Mouse (Mus musculus) retina, postnatal 7 days (tissue): ENCODE data around the gene Rhebl1.

Source experiments
- DNase-seq: peaks from one replicate; pipeline ENCODE4 v3.0.0-alpha.2; 2012; ENCODE audit warnings: low read depth, low spot score

Gene Rhebl1

GRCm38 (mm10) chr15:98914903-98915302 is 20.6 kb upstream of the Rhebl1 start:
- no peak for DNase-seq

DNA sequence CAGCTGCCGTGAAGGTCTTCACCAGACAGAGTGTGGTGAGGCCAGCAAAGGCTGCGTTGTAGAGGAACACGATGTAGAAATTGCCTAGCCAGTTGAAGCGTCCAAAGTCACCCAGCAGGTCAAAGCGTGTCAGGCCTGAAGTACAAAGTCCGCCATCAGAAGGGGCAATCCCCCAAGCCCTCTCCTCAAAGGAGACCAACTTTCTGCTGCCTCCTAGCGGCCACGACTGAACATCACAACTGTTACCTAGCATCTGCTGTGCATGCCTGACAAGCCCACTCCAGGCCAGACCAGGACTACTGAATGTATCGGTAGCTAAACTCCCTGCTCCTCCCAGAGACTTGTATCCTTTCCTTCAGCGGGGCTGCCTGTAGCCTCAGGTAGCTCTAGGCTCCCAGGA is 10.4 kb upstream of the Rhebl1 start:
- DNase-seq, result no peak

GRCm38 (mm10) chr15:98902600-98902999 is 8.3 kb upstream of the Rhebl1 start:
- DNase-seq, result no peak

GRCm38 (mm10) chr15:98901530-98901929 is 7.2 kb upstream of the Rhebl1 start:
- DNase-seq, result no peak

GRCm38 (mm10) chr15:98897928-98898800 is 3.8 kb upstream of the Rhebl1 start, which contains the start of gene Dhh:
Gene Dhh, minus strand, starts transcription at chr15:98898540.
- no peak for DNase-seq

DNA sequence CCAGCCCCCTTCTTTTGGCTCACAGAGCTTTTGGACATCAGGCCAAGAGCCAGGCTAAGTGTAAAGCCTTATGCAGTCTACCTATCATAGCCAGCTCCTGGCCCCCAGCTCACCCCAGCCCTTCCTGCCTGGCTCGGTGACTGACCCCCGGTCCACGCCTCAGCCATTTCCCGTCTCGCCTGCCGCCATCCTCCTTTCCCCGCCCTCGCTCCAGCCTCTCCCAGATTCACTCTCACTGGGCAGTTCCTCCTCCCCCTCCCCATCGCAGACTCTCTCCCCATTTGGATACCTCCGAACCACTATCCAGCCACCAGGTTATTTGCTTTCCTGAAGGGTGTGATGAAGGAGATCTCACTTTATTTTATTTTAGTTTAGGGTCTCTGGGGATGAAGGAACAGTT is 3.2 kb upstream of the Rhebl1 start:
- DNase-seq, result no peak

DNA sequence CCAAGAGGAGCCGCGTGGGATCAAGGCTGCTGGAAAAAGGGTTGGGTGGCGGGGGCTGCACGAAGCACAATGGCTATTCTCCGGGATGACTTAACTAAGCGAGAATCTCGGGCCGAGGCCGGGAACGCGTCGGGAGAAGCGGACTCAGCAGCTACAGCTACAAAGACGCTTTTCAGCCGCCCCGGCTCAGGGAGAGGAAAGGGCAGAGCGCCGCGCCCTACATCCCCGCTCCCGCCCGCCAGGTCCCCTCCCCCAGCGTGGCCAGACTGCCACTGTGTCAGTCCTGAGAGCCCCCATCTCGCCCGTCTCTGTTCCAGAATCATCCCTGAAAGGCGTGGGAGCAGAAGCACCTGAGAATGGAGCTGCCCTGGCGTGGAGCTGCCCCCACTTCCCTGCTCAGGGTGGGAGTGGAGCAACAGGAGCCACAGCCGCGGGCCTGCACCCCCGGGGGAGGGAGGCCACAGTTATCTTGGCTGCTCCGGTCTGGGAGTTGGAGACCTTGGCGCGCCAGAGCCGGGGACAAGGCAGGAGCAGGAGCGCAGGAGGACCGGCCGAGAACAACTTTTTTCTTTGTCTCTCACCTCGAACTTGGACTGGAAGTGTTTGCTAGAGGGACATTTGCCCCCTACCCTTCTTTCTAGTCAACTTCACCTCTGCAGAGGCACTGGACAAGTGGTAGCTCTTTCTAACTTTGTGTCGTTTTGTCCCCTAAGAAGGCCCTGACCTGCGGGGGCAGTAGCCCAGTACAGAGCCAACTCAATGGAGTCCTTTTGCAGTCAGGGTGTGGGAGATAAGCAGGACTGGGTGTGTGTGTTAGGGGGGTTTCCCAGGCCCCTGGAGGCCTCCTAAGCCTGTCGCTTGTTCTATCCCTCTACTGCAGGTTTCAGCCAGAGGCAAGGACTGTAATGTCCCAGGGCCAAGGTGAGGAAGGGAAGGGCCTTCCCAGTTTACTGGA is 1.6 kb upstream of the Rhebl1 start:
- DNase-seq, result no peak

GRCm38 (mm10) chr15:98894746-98895634 is 650 bp upstream of the Rhebl1 start:
- DNase-seq, result no peak

DNA sequence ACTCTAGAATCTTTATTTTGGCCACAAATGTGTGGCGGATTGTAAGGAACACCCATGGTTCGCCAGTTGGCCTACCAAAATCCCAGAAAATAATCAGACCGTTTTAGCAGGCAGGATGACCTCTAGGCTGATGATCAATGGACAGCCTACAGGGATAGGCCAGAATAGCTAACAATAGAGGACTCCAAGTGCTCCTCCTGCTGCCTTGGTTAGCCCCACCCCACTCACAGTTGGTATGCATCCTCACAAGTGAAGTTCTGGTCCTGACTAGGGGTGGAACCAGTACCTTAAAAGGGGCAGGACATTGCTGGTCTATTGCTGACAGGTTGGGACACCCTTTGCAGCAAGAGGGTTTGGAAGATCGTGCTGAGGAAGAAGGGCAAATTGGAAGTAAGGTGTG is 1.3 kb downstream of the Rhebl1 start:
- no peak for DNase-seq

DNA sequence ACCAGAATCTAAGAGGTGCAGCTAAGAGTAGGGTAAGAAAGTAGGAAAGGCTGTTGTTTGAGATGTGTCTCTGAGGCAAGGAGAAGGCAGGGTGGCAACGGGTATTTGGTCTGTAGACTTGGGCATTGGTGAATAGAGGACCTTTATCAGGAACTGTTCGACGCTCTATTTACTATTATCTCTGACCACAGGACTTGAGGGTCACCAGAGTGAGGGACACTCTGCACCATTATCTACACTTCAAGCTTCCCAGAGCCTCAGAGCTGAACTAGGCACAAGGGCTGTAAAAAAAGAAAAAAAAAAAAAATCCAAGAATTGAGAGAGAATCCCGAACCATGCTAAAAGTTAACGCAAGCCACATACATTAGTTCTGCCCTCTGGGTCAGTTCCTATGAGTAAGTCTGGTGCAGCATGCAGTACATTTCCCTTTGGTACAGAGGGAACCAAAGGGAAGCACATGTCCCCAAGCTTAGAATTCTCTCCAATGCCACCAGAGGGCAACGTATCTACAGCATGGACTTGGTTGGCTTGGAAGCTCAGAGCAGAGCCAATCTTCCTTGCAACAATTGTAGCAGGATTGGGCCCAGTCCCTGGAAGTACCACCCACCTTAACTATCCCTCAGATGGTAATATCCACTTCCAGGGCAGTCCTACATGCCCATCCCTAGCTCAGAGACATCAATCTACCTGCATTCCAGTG is 2.3 kb downstream of the Rhebl1 start:
- DNase-seq, result peak; percentile 75

DNA sequence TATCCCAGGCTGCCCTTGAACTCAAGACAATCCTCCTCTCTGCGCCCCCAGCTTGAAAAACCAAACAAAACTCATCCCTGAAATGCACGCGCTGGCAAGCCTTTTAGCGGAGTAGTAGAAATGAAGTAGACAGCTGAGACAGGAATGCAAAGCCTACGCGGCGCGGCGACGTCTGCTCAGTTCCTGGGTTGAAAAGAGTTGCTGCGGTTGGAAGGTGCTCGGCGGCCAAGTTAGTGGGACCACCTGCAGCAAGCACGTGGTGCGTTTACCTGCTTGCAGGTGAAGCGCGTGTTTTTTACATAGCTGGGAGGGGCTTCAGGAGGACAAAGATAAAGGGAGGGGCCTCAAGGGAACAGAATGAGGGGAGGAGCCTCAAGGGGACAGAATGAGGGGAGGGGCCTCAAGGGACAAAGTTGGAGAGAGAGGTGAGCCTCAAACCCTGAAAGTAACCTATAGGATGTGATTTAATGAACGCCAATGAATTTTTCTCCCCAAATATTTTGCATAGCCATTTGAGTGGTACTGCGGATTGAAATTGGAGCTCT is 3.1 kb downstream of the Rhebl1 start:
- no peak for DNase-seq

GRCm38 (mm10) chr15:98887526-98887925 is 6.8 kb downstream of the Rhebl1 start:
- no peak for DNase-seq

DNA sequence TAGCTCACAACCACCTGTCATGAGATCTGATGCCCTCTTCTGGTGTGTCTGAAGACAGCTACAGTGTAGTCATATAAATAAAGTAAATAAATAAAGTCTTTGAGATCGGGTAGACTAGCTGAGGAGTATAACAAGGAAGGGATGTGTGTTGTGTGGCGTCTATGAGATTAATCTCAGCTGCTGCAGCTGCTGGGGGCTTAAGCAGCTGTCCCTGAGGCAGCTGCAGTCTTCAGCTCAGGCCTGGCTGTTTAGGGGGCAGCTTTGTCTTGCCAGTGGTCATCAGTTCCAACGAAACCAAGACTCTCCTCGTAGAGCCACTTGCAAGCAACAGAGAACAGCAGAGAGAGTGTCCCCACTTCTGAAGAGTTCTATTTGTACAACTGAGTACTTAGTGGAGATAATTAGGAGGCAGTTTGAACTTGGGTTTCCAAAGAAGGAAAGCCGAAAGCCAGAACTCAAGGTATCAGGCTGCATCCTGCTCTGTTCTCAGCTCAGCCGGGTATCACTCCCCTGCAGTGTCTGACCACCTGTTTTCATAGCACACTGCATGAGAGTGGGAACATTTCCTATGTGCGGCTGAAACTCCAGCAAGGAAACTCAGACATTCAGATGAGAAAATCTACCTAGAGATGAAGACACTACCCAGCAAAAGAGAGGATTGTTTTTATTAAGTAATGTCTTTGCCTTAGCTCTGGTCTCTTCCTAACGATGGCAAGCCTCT is 7.5 kb downstream of the Rhebl1 start:
- no peak for DNase-seq

DNA sequence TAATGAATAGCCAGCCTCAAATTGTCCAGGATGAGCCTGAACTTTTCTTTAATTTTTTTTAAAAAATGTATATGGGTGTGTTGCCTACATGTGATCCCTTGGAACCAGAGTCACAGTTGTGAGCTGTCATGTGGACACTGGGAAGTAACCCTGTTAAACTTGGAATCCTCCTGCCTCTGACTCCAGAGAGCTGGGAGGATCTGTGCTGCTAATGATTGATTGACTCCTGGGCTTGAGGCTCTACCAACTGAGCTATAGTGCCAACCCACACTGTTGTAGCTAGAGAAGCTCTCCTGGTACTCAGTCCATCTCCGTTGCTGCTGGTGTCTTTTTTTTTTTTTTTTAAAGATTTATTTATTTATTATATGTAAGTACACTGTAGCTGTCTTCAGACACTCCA is 10.2 kb downstream of the Rhebl1 start:
- no peak for DNase-seq

DNA sequence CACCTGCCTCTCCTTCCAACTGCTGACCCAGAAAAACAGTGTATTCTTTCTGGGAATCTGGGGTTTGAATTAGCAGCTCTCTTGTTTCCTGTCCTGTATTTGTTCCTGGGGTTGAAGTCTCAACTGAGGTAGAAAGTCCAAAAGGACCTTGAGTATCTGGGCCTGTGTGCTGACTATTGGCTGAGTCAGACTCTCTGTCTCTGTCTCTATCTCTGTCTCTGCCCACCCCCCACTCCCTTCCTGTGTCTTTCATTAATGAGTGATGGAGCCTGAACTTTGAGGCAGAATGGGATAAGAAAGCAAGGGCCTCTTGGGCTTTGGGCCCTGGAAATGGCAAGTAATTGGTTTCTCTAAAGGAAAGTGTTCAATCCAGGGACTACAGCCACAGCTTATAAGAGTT is 10.7 kb downstream of the Rhebl1 start:
- no peak for DNase-seq

GRCm38 (mm10) chr15:98881656-98882008 is 12.7 kb downstream of the Rhebl1 start:
- DNase-seq, result no peak

DNA sequence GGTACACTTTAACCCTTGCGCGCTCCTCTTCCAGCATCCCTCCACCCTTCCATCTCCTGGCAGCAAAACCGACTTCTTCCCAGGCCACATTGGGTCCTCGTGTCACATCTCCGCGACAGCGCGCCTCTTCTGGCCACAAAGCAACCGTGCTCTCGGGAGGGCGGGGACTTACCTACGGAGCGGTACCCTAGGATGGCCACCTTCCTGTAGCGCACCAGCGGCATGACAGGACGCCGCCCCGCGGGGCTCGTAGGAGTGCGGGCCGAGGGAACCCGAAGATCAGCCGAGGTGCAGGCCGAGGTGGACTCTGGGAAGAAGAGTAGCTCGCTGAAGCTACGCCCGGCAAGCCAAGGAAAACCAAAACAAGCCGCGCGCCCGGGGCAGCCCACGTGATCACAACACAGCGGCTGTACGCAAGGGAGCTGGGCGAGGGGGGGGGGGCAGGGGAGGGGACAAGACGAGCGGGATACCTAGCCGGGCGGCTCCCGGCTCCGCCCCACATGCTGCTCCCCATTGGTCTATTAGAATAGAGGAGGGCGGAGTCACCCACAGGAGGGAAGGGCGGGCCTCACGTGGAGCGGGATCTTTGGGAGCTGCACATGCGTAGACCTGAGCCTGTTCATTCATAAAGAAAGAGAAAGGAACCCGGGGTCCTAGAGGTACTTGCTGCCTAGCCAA is 13.2 kb downstream of the Rhebl1 start:
- peak; percentile 91 for DNase-seq

DNA sequence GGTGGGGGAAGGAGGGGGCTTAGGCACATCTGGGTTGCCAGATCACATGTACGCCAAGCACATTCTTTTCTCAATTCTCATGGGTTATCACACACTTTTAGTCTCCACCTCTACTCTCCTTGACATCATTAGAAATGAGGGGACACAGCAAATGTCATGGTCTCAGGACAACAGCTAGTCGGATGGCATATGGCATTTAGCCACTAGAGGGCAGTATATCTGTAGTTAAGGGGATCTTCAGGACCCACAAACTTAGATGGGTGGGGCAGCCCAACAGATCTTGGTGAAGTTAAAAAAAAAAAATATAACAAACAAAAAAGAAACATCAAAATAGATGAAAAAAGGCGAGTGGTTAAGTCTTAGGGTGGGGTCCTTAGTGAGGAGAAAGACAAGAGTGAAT is 17.0 kb downstream of the Rhebl1 start:
- peak; percentile 64 for DNase-seq
